Mouse (Mus musculus) hindbrain, embryonic 13.5 days (tissue): ENCODE measurements around the gene Itgb2. TPM values are rescaled to one million over a fixed set of nuclear protein-coding genes. Genes with fewer than 3 reads are reported as not detected.

Experiments
- ATAC-seq: fragments of 200-750 bp; cut with Nextera tagmentation; 2 replicates; pipeline ENCODE4 v1.8.0; 2017; ENCODE audit warnings: moderate TSS enrichment; ENCODE audit not compliant: low FRiP score
- H3K27ac ChIP-seq: fragments of 300-500 bp; sonication (generic); 2 replicates; pipeline ENCODE4 v1.5.1; 2015; ENCODE audit warnings: inconsistent platforms, mild to moderate bottlenecking, moderate library complexity
- H3K27me3 ChIP-seq: fragments of 300-500 bp; sonication (generic); 2 replicates; pipeline ENCODE4 v1.6.1; 2015; ENCODE audit warnings: mild to moderate bottlenecking, inconsistent platforms
- H3K36me3 ChIP-seq: fragments of 300-500 bp; sonication (generic); 2 replicates; pipeline ENCODE4 v1.6.1; 2015; ENCODE audit warnings: mild to moderate bottlenecking, inconsistent platforms
- H3K4me1 ChIP-seq: fragments of 300-500 bp; sonication (generic); replicated peaks from 2 replicates; pipeline ENCODE4 v1.6.1; 2015; ENCODE audit warnings: inconsistent platforms
- H3K4me2 ChIP-seq: fragments of 300-500 bp; sonication (generic); 2 replicates; pipeline ENCODE4 v1.6.1; 2015; ENCODE audit warnings: inconsistent platforms, mild to moderate bottlenecking, moderate library complexity
- H3K4me3 ChIP-seq: fragments of 300-500 bp; sonication (generic); 2 replicates; pipeline ENCODE4 v1.5.1; 2015; ENCODE audit warnings: mild to moderate bottlenecking, inconsistent platforms
- H3K9ac ChIP-seq: fragments of 300-500 bp; sonication (generic); 2 replicates; pipeline ENCODE4 v1.6.1; 2015; ENCODE audit warnings: mild to moderate bottlenecking, inconsistent platforms
- H3K9me3 ChIP-seq: fragments of 300-500 bp; sonication (generic); 2 replicates; pipeline ENCODE4 v1.6.1; 2016; ENCODE audit warnings: inconsistent platforms
- WGBS: fragments of 180-500 bp; shearing (Covaris S2); methylation state at CpG from one replicate; pipeline ENCODE4 v1.1.7; 2015; 5-methylcytosine and 5-hydroxymethylcytosine counted together
- polyA plus RNA-seq: library from polyadenylated mRNA; unstranded; fragments of >200 nt; fragmentation: Nextera tagmentation; extraction: Ambion mirVana; gene quantifications from 2 replicates; pipeline ENCODE4 v1.2.1, GENCODE M21; 2015

Itgb2 gene
- polyA plus RNA-seq, 1 experiment from 2014 or later = 0.90 TPM

DNA sequence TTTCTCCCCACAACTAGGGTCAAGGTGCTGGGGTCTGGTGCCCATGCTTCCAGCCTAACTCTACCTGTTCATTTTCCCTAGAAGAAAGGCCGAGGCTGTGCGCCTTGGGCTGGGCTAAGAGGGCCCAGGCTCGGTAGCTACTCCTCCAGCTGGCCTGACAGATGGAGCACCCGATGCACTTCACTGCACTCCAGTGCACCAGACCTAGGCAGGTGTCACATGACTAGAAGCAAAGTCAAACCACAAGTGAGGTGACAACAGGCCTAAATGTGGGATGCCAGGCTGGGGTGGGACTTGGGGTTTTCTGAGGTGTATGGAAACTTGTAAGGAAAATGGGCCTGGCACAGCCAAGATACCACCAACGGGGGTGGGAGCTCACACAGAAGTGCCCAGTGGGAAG, 23.5 kb upstream of the Itgb2 start:
- Histone ChIP-seq H3K27me3 (no peaks in the 10 kb centered on the region), H3K36me3 (peaks cover 76% of the 10 kb centered on the region)
- 86% methylated on average over 5 of the region's 5 CpGs for WGBS

DNA sequence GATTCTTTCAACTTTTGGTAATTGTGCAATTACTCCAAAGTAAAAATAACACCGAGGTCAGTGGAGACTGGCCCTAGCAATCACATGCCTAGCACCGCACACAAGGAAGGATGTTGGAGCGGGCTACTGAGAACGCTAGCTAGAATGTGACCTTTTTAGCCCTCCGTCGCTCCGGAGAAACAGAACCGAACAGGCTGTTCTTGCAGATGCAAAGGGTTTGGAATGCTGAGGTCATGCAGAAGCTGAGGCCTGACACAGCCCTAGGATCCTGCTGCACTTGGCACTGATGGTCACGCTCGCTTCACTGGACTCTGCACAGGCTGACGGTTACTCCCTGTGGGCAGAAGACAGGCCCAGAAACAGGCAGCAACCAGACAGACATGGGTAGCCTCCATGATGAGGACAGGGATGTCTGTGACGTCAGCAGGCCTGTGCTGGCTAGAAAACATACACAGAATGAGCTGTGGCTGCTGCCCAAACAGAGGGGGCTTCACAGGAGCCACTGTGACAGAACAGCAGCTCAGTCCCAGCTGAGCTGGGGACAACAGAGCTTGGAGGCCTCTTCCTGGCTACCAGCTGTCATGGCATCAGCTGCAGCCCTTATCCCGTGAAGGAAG, 23.0 kb upstream of the Itgb2 start:
- ATAC-seq = no peak
- Histone ChIP-seq H3K27ac (no peak overlapping the region), H3K4me3 (no peak overlapping the region), H3K4me2 (no peak overlapping the region), H3K4me1 (peaks cover 23% of the 10 kb centered on the region), H3K9me3 (no peaks in the 10 kb centered on the region), H3K9ac (peak overlapping the region; percentile 14; the same call in 1 of the 2 replicates), H3K36me3 (peaks cover 76% of the 10 kb centered on the region), H3K27me3 (no peaks in the 10 kb centered on the region)
- 91% methylated on average over 13 of the region's 13 CpGs for WGBS

More for the DNA sequence above, 23.5 kb upstream of the Itgb2 start:
- Histone ChIP-seq H3K9me3 (no peaks in the 10 kb centered on the region), H3K4me2 (no peak overlapping the region), H3K9ac (no peak overlapping the region), H3K4me3 (no peak overlapping the region), H3K27ac (no peak overlapping the region), H3K4me1 (peaks cover 23% of the 10 kb centered on the region)
- no peak for ATAC-seq

DNA sequence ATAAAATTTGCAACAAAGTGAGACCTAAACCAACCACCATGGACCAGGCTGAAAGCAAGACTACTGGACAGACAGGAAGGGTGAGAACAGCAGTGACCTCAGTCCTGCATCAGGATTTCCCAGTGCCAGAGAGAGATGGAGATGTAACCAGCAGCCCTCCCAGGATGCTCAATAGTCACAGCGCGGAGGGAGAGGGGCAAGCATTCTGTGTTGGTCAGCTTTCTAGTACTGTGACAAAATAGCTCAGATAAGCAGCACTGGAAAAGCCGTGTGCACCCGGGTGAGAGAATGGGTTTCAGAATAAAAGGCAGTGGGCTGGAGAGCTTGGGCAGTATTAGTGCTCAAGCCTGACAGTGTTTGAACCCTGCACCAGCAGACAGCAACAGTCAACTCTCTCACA, 22.3 kb upstream of the Itgb2 start:
- Histone ChIP-seq H3K4me2 (no peak overlapping the region), H3K4me3 (no peak overlapping the region), H3K9me3 (no peaks in the 10 kb centered on the region), H3K4me1 (peaks cover 23% of the 10 kb centered on the region), H3K27ac (no peak overlapping the region), H3K9ac (0 out of 2 replicates have a peak overlapping the region, but pooled peaks have one; percentile 14), H3K27me3 (no peaks in the 10 kb centered on the region), H3K36me3 (peaks cover 79% of the 10 kb centered on the region)
- ATAC-seq = no peak
- 97% methylated on average over 4 of the region's 4 CpGs for WGBS

DNA sequence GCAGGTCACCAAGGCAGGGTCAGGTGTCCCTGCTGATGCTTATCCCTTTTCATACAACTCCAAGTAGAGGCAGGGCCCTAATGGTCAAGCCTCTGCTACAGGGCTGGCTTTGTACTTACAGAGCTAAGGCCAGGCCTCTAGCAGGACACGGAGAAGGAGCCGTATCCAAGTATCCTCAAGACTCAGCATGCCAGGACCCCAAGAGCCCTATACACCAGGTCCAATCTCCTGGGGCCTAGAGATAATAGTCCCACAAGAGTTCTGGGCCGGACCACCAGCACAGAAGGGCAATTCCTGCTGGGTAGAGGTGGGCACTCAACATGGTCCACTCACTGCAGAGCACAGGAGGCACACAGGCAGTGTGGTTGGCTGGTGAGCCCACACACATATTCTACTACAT, 21.3 kb upstream of the Itgb2 start:
- H3K36me3 ChIP-seq = peaks cover 78% of the 10 kb centered on the region
- no peak overlapping the region for H3K4me3 ChIP-seq
- ATAC-seq = no peak
- no peak overlapping the region for H3K4me2 ChIP-seq
- H3K4me1 ChIP-seq = peaks cover 23% of the 10 kb centered on the region
- H3K9me3 ChIP-seq = no peaks in the 10 kb centered on the region
- H3K27me3 ChIP-seq = no peaks in the 10 kb centered on the region
- no peak overlapping the region for H3K27ac ChIP-seq
- H3K9ac ChIP-seq = no peak overlapping the region
- WGBS = 93% methylated on average over 3 of the region's 3 CpGs

DNA sequence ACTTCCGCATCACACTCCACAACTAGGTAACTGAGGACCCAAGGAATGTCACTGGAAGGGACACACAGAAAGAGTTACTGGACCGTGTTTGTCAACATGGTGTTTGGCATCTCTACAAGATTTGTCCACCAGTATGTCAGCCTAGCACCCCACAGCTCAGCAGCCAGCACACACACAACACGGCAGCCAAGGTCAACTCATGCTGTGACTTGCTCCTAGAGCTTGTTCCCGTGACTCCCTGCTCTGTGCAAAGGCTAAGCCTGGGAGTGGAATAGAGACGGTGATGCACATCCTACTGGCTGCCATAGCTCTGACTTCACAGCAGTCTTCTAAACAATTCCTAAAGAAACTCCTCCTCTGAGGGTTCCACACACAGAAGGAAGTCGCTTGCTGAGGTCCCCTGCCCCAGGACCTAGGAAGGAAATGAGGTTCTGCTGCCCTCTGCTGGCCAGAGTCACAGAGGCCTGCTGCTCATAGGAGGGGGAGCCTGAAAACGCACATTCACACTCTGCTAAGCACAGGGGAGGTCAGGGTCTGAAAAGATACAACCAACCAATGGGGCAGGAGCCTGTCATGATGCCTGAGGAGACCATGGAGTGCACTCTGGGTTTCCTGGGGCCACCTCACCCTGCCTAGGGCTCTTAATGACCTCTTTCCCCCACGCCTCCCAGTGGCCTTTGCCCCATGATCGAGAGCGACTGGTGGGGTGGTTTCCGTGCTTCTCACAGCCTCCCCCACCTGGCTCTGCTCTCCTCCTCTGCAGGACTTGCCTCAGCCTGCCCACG, 20.5 kb upstream of the Itgb2 start:
- WGBS = 43% methylated on average over 12 of the region's 12 CpGs
- ATAC-seq = peak; percentile 82
- Histone ChIP-seq H3K36me3 (peaks cover 80% of the 10 kb centered on the region), H3K4me2 (no peak overlapping the region), H3K27me3 (no peaks in the 10 kb centered on the region), H3K27ac (0 out of 2 replicates have a peak overlapping the region, but pooled peaks have one; percentile 40), H3K4me3 (no peak overlapping the region), H3K9me3 (no peaks in the 10 kb centered on the region), H3K4me1 (peaks cover 30% of the 10 kb centered on the region), H3K9ac (peak overlapping the region; percentile 46; the same call in 1 of the 2 replicates)

DNA sequence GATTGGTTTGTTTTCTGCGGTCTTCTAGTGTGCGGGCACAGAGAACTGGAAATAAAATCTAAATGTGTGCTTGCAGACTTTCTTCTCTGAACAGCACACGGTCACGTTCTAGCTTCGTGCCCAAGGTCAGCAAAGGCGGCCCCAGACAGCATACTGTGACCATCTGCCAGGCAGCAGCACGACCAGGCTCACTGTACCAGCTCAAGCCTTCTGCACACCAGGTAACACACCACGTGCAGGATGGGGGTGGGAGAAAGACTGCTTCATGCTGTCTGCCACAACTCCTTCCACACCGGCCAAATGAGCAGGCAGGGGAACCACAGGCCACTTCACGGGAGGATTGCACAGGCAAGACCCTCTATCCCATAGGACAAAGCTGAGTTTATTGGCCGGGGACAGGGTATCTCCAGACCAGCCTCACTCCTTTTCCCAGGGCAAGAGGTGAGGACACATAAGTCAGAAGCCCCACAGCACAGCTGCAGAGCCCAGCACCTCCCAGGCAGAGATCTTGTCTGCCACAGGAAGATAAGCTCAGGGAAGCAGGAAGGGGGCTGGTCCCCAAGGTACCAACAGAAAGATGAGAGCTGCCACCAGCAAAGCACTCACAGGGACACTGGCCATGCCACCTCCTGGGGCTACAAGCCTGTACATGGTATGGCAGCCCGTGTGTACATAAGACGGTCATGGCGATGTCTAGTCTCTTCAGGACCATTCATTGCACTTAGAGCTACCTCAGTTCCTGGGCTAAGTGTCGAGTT, 19.6 kb upstream of the Itgb2 start:
- Histone ChIP-seq H3K4me3 (no peak overlapping the region), H3K27ac (0 out of 2 replicates have a peak overlapping the region, but pooled peaks have one; percentile 40), H3K9me3 (no peaks in the 10 kb centered on the region), H3K36me3 (peaks cover 78% of the 10 kb centered on the region), H3K4me1 (peaks cover 36% of the 10 kb centered on the region), H3K9ac (peak overlapping the region; percentile 46; the same call in 1 of the 2 replicates), H3K4me2 (no peak overlapping the region), H3K27me3 (no peaks in the 10 kb centered on the region)
- 83% methylated on average over 15 of the region's 15 CpGs for WGBS
- ATAC-seq = no peak

DNA sequence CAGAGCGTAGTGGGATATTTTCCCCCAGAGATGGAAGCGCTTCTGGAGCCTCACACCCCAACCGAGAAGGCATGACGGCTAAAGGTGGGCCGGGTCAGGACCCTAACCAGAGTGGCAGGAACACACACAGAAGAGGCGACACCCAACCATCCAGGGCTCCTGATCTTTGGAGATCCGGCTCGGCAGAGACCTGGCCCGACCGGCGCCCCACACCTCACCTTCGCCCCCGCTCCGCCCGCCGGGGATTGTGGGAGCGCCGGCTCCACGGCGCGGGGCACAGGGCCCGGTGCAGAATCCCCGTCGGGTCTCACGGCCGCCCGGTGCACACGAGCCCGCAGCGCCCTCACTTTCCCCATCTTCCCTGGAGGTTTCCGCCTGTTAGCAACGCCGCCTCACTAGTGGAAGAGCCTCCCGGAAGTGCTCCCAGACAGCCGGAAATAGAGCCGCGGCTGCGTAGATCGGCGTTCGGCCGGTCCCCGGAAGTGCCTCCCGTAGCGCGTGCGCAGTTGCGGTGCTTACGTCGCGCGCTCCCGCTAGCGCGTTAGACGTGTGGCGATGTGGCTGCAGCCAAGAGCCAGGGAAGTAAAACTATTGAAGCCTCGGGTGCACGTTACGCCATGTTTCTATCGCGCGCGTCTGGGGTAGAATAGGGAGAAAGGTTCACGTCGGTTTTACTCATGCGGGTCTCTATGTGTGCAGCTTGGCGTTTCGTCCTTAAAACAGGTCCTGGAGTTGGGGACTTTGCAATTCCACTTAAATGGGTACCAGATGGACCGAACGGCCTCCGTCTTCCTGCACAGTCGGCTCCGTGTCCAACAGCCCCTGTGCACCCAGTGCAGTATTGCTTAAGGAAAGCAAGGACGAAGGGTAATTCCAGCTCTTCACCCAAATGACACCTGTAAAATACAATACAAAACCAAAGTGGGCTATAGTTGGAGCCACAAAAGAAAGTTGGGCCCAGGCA, 14.4 kb upstream of the Itgb2 start, which contains the start of gene Fam207a:
Gene Fam207a, minus strand, starts transcription at position 401 of the 964 bp plus-strand sequence.
- Histone ChIP-seq H3K4me1 (peaks cover 24% of the 10 kb centered on the region), H3K4me3 (peak within 1 kb of the TSS; percentile 65)
- WGBS = under 1% methylated on average over 75 of the region's 75 CpGs

DNA sequence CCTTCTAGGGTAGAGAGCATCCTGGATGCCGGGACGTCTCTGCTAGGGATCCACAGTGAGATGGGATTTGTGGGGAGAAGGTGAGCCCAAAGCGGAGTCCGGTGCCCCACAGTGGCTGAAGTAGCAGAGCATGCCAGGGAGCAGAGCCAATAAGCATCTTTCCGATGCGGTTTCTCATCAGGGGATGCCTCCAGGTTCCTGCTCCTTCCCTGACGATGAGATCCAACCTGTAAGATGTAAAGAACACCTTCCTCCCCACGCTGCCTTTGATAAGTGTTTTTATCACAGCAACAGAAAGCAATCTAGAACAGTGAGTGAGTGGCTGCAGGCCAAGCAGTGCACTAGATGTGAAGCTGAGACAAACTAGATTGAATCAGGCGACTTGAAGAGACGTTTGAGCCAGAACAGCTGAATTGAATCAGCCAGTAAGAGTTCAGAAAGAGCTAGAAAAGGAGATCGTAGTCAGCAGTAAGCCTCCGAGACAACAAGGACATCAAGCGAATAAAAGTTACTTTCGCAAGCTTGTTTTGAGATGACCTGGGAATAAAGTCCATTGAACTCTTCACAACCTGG, 13.6 kb upstream of the Itgb2 start:
- ATAC-seq = 0 out of 2 replicates have a peak, but pooled peaks have one; percentile 25
- peak overlapping the region; percentile 65 for H3K4me3 ChIP-seq
- 49% methylated on average over 14 of the region's 14 CpGs for WGBS
- no peaks in the 10 kb centered on the region for H3K9me3 ChIP-seq
- H3K27ac ChIP-seq = peak overlapping the region; percentile 86
- H3K27me3 ChIP-seq = peaks cover 3% of the 10 kb centered on the region; the same call in 1 of the 2 replicates
- peaks cover 24% of the 10 kb centered on the region for H3K4me1 ChIP-seq
- peak overlapping the region; percentile 93 for H3K9ac ChIP-seq
- peak overlapping the region; percentile 88 for H3K4me2 ChIP-seq
- H3K36me3 ChIP-seq = peaks cover 28% of the 10 kb centered on the region

More for the DNA sequence above, 14.4 kb upstream of the Itgb2 start, which contains the start of gene Fam207a:
- Histone ChIP-seq H3K9me3 (no peaks in the 10 kb centered on the region), H3K36me3 (peaks cover 36% of the 10 kb centered on the region), H3K27ac (peak within 1 kb of the TSS; percentile 86), H3K9ac (peak within 1 kb of the TSS; percentile 93), H3K4me2 (peak within 1 kb of the TSS; percentile 88), H3K27me3 (peaks cover 3% of the 10 kb centered on the region; the same call in 1 of the 2 replicates)
- ATAC-seq = peak; percentile 95

DNA sequence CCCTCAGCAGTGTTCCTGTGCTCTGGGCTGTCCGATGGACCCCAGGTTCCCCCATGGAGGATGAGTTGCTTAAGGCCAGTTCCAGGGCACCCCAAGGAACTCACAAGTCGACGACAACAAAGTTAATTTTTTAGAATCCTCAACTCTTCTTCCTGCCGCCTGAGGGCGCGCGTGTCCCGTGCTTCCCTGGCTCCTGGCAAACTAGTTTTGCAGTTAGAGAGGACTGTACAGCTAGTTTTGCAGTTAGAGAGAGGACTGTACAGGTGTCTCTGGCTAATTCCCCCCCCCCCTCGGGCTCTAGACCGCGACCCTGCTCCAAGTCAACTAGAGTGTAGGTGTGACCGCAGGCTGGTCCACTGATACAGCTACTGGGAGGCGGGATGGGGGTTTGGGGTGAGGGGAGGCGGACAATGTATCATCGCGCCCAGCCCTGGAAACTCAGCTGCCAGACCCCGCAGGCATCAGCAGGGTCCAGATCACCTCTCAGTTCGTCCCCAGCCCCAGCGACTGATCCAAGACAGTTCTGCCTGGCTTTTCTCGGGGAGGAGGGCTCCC, 12.9 kb upstream of the Itgb2 start:
- H3K27me3 ChIP-seq = peaks cover 5% of the 10 kb centered on the region; the same call in 1 of the 2 replicates
- 0 out of 2 replicates have a peak, but pooled peaks have one; percentile 18 for ATAC-seq
- H3K36me3 ChIP-seq = peaks cover 21% of the 10 kb centered on the region
- H3K4me2 ChIP-seq = no peak overlapping the region
- peaks cover 25% of the 10 kb centered on the region for H3K4me1 ChIP-seq
- H3K4me3 ChIP-seq = no peak overlapping the region
- no peak overlapping the region for H3K9ac ChIP-seq
- WGBS = 17% methylated on average over 20 of the region's 20 CpGs
- H3K9me3 ChIP-seq = no peaks in the 10 kb centered on the region
- H3K27ac ChIP-seq = no peak overlapping the region

DNA sequence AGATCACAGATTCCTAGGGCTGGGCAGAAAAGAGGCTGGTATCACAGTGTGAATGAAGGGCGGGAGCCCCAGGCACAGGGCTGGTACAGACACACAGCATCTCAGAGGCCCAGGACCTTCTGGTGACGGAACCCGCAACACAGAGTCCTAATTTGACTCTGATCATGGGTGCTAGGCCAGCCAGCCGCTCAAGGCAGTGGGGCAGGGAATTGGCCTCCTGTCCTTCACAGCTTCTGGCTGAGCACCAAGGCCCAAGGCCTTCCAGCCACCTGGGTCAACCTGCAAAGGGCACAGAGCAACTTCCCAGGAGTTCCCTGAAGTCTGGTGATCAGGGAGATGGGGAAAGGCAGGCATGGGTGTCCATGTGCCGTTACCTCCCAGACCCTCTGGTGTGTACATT, 12.3 kb upstream of the Itgb2 start:
- peaks cover 30% of the 10 kb centered on the region for H3K4me1 ChIP-seq

More for the DNA sequence above, 12.3 kb upstream of the Itgb2 start:
- H3K27ac ChIP-seq = no peak overlapping the region
- H3K36me3 ChIP-seq = peaks cover 14% of the 10 kb centered on the region
- H3K9ac ChIP-seq = no peak overlapping the region
- no peak for ATAC-seq
- H3K4me2 ChIP-seq = no peak overlapping the region
- H3K4me3 ChIP-seq = no peak overlapping the region
- H3K9me3 ChIP-seq = no peaks in the 10 kb centered on the region
- WGBS = 90% methylated on average over 5 of the region's 5 CpGs
- H3K27me3 ChIP-seq = peaks cover 6% of the 10 kb centered on the region; the same call in 1 of the 2 replicates
